Mouse (Mus musculus): ENCODE measurements at regions not wholly inside any gene's neighbourhood (a gene's known extent, or its start where the extent isn't known, plus 50 kb on each side); places are given as distances from the start of the nearest gene placed in this dataset.

DNA sequence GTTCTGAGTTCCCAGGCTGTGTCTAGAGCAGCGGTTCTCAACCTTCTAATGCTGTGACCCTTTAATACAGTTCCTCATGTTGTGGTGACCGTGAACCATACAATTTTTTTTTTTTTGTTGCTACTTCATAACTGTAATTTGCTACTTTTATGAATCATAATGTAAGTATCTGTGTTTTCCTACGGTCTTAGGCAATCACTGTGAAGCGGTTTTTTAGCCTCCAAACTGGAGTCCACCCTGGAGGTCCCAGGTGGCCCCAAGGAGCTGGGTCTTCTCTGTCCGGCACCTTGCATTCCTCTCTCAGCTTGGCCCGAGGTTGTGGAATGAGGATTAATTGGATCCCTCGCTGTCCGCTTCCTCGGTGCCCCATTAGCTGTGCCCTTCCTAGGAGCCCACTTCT is 96.6 kb upstream of the 1700021F07Rik start:
- H3K27me3 ChIP-seq (ENCODE audit: control insufficient read depth, insufficient read depth, low read length), result no peaks in the 10 kb centered on the region
- WGBS, result 78% methylated on average over 9 of the region's 9 CpGs
- no peaks in the 10 kb centered on the region for H3K36me3 ChIP-seq (ENCODE audit: control insufficient read depth, insufficient read depth, low read length)
- H3K9me3 ChIP-seq (ENCODE audit: control insufficient read depth, low read length), result no peaks in the 10 kb centered on the region
- TF ChIP-seq CTCF (IDR thresholded peaks at IDR 0.05; ENCODE audit: low read depth) (no peak), EP300 (optimal IDR thresholded peaks at IDR 0.05) (no peak)
- ATAC-seq (ENCODE audit: low FRiP score, low TSS enrichment) (no peak), DNase-seq (ENCODE audit: low spot score) (no peak)
- H3K4me1 ChIP-seq (replicated peaks; ENCODE audit: control insufficient read depth, insufficient read depth), result no peaks in the 10 kb centered on the region
- no peak overlapping the region for H3K27ac ChIP-seq (replicated peaks)
- H3K4me2 ChIP-seq (replicated peaks; ENCODE audit: low read depth), result no peak overlapping the region
- no peak overlapping the region for H3K4me3 ChIP-seq (ENCODE audit: low read depth, low read length)
- no peak overlapping the region for H3K9ac ChIP-seq (ENCODE audit: low read length)

DNA sequence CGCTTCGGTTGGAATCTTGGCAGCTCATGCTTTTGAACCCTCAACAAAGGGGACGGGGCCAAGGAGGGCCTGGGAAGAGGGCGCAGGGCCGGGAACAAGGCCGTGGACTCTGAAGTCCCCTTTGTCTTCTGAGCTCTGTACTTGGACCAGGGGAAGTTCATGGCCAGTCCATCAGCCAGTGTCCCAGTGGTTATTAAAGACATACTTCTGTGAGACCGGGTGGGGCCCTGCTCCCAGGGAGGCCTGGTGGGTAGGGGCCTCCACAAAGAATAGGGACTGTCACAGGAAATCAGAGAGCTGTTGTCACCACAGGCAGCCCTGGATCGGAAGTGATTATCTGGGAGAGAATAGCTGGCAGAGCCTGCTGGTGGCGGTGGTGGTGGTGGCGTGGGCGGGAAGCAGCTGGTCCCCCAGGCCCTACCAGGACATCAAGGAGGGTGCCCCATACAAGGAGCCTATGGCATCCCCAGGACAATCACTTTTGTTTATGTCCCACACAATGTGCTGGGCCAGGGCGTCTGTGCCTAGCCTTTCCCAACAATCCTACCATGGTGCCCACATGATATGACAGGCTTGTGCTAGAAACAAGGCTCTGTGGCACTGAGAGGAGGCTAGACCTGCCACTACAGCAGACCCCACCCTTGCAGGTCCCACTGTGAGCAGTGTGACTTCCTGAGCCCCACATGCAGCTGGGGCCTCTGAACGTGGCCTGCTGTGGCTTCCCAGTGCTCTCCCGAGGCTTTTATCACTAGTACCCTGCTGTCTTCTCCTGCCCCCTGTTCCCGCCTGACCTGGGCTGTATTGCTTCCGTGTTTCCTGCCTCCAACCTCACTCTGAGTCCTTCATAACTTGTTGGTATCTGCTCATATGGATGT is 96.0 kb upstream of the 1700021F07Rik start:
- DNase-seq (ENCODE audit: low spot score), result no peak
- no peaks in the 10 kb centered on the region for H3K9me3 ChIP-seq (ENCODE audit: control insufficient read depth, low read length)
- H3K4me1 ChIP-seq (replicated peaks; ENCODE audit: control insufficient read depth, insufficient read depth), result no peaks in the 10 kb centered on the region
- H3K4me2 ChIP-seq (replicated peaks; ENCODE audit: low read depth), result no peak overlapping the region
- H3K36me3 ChIP-seq (ENCODE audit: control insufficient read depth, insufficient read depth, low read length), result no peaks in the 10 kb centered on the region
- 69% methylated on average over 16 of the region's 16 CpGs for WGBS
- 0 out of 2 replicates have a peak, but pooled peaks have one; percentile 18 for ATAC-seq (ENCODE audit: low FRiP score, low TSS enrichment)
- TF ChIP-seq EP300 (optimal IDR thresholded peaks at IDR 0.05) (no peak), CTCF (IDR thresholded peaks at IDR 0.05; ENCODE audit: low read depth) (no peak)
- no peak overlapping the region for H3K9ac ChIP-seq (ENCODE audit: low read length)
- no peaks in the 10 kb centered on the region for H3K27me3 ChIP-seq (ENCODE audit: control insufficient read depth, insufficient read depth, low read length)
- no peak overlapping the region for H3K4me3 ChIP-seq (ENCODE audit: low read depth, low read length)
- H3K27ac ChIP-seq (replicated peaks), result no peak overlapping the region

DNA sequence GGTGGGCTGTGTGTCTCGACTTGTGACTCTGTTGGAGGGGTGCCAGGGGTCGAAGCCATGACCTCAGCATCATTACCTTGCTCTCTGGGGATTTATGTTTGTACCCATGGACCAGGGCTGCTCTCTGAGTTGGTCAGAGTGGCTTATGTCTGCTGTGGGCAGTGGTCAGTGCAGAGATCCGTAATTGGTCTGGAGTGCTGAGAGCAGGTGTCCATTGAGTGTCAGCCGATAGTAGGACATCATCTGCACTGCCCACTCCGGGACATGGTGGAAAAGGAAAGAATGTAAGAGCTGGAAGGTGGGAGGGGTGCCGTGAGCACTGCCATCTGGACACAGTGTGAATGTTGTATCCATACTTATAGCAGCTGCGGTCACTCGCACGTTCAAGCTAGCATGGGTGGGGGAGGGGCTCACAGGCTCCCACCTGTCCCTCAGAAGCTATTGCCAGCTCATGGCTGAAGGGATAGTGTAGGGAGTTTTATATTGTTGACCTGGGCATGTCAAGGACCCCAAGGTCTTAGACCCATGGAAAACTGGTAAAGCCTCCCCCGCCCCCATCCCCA is 94.4 kb upstream of the 1700021F07Rik start:
- Histone ChIP-seq H3K4me1 (replicated peaks; ENCODE audit: control insufficient read depth, insufficient read depth) (no peaks in the 10 kb centered on the region), H3K9me3 (ENCODE audit: control insufficient read depth, low read length) (no peaks in the 10 kb centered on the region), H3K4me2 (replicated peaks; ENCODE audit: low read depth) (no peak overlapping the region), H3K4me3 (ENCODE audit: low read depth, low read length) (no peak overlapping the region), H3K9ac (ENCODE audit: low read length) (no peak overlapping the region), H3K27ac (replicated peaks) (no peak overlapping the region), H3K27me3 (ENCODE audit: control insufficient read depth, insufficient read depth, low read length) (no peaks in the 10 kb centered on the region), H3K36me3 (ENCODE audit: control insufficient read depth, insufficient read depth, low read length) (no peaks in the 10 kb centered on the region)
- TF ChIP-seq EP300 (optimal IDR thresholded peaks at IDR 0.05) (no peak), CTCF (IDR thresholded peaks at IDR 0.05; ENCODE audit: low read depth) (no peak)
- 0 out of 2 replicates have a peak, but pooled peaks have one; percentile 31 for ATAC-seq (ENCODE audit: low FRiP score, low TSS enrichment)
- WGBS, result 57% methylated on average over 10 of the region's 10 CpGs
- DNase-seq (ENCODE audit: low spot score), result no peak

DNA sequence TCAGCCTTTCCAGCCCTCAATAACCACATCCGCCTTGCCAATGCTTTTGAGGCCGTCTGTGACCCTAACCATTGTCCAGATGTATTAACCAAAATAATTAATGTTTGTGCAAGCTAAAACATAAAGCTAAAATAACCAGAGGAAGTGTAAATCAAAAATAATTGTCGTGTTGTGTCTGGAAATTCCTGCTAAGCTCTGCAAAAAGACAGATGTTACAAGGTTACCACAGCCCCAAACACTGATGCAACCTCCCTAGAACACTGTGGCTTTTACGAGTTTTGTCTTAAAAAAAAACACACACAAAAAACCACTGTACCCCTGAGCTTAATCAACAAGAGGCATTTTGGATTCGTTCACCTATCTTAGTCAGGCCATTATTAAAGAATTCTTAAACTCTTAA is 90.5 kb upstream of the 1700021F07Rik start:
- Histone ChIP-seq H3K4me3 (ENCODE audit: low read depth, low read length) (no peak overlapping the region), H3K4me1 (replicated peaks; ENCODE audit: control insufficient read depth, insufficient read depth) (no peaks in the 10 kb centered on the region), H3K9ac (ENCODE audit: low read length) (no peak overlapping the region), H3K4me2 (replicated peaks; ENCODE audit: low read depth) (no peak overlapping the region), H3K27me3 (ENCODE audit: control insufficient read depth, insufficient read depth, low read length) (no peaks in the 10 kb centered on the region), H3K9me3 (ENCODE audit: control insufficient read depth, low read length) (no peaks in the 10 kb centered on the region), H3K36me3 (ENCODE audit: control insufficient read depth, insufficient read depth, low read length) (no peaks in the 10 kb centered on the region), H3K27ac (replicated peaks) (0 out of 2 replicates have a peak overlapping the region, but pooled peaks have one; percentile 8)
- TF ChIP-seq CTCF (IDR thresholded peaks at IDR 0.05; ENCODE audit: low read depth), result no peak
- no peak for TF ChIP-seq EP300 (optimal IDR thresholded peaks at IDR 0.05)
- no peak for ATAC-seq (ENCODE audit: low FRiP score, low TSS enrichment)
- DNase-seq (ENCODE audit: low spot score), result no peak
- 54% methylated on average over 5 of the region's 5 CpGs for WGBS

DNA sequence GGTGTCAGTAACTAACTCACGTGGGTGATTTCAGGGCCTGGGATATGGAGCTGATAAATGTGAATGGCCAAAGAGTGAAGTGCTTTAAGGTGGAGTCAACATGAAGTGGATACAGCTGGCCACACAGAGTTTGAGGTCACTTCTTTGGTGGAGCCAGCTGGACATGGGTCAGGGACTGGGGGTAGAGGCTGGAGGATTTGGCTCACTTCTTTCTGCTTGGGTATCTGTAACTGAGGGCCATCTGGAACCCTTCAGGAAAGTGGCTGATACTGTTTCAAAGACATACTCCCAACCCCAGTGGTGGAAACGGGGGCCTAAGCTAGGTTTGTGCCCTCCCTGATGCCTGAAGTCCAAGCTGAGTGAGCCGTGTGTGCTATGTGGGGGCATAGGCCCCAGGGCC is 90.1 kb upstream of the 1700021F07Rik start:
- Histone ChIP-seq H3K4me3 (ENCODE audit: low read depth, low read length) (no peak overlapping the region), H3K36me3 (ENCODE audit: control insufficient read depth, insufficient read depth, low read length) (no peaks in the 10 kb centered on the region), H3K9me3 (ENCODE audit: control insufficient read depth, low read length) (no peaks in the 10 kb centered on the region), H3K27me3 (ENCODE audit: control insufficient read depth, insufficient read depth, low read length) (no peaks in the 10 kb centered on the region), H3K27ac (replicated peaks) (0 out of 2 replicates have a peak overlapping the region, but pooled peaks have one; percentile 8), H3K4me1 (replicated peaks; ENCODE audit: control insufficient read depth, insufficient read depth) (no peaks in the 10 kb centered on the region), H3K9ac (ENCODE audit: low read length) (no peak overlapping the region), H3K4me2 (replicated peaks; ENCODE audit: low read depth) (no peak overlapping the region)
- 0 out of 2 replicates have a peak, but pooled peaks have one; percentile 16 for ATAC-seq (ENCODE audit: low FRiP score, low TSS enrichment)
- 42% methylated on average over 3 of the region's 3 CpGs for WGBS
- no peak for DNase-seq (ENCODE audit: low spot score)
- TF ChIP-seq EP300 (optimal IDR thresholded peaks at IDR 0.05) (no peak), CTCF (IDR thresholded peaks at IDR 0.05; ENCODE audit: low read depth) (no peak)

Data from stomach, postnatal 0 days (tissue).